Mouse (Mus musculus) left cerebral cortex, adult 2 months (tissue): ENCODE data around the gene Ccdc183. TPM values are rescaled to one million over a fixed set of nuclear protein-coding genes. Genes with fewer than 3 reads are reported as not detected.

Experiments used
- DNase-seq, 2 experiments: peaks; one replicate each; pipeline ENCODE4 v3.0.0; 2021 to 2022; ENCODE audit warnings: low spot score in 2 of 2, mixed read lengths in 1 of 2; ENCODE audit errors: extremely low spot score in 1 of 2
- H3K27ac ChIP-seq: fragments of 200-600 bp; 2 replicates; pipeline ENCODE4 v1.8.1; 2022
- H3K4me3 ChIP-seq: fragments of 200-600 bp; 2 replicates; pipeline ENCODE4 v1.8.1; 2022
- CTCF ChIP-seq: fragments of 200-600 bp; IDR thresholded peaks from 2 replicates; pipeline ENCODE4 v1.8.1; 2022; ENCODE audit warnings: antibody characterized with exemption, mild to moderate bottlenecking, moderate library complexity
- intact Hi-C: fragments of 180-260 bp; cut with DNase I; formaldehyde crosslinking; loops from one replicate; pipeline ENCODE4 v1.15.1; 2025
- total RNA-seq, 2 experiments: library from RNA; stranded (reverse); gene quantifications; 2 replicates each; pipeline ENCODE4 v1.2.3; 2021

The Ccdc183 gene
- total RNA-seq, 2 experiments from 2014 or later: not detected

- intact Hi-C loops: no loop called here
- no peak for TF ChIP-seq CTCF
- peak; percentile 33 to 57 for DNase-seq
- peak overlapping the region; percentile 55 for H3K4me3 ChIP-seq
- peak overlapping the region; percentile 97 for H3K27ac ChIP-seq
These were observed 41.9 kb downstream of the Ccdc183 start for GRCm38 (mm10) chr2:25575432-25576027.

GRCm38 (mm10) chr2:25574579-25575431, 42.7 kb downstream of the Ccdc183 start, which contains the start of the genes Mamdc4 and Phpt1:
Gene Mamdc4, minus strand, starts transcription at chr2:25574845.
Gene Phpt1, minus strand, starts transcription at chr2:25575224.
- peak within 1 kb of the TSS; percentile 97 for H3K27ac ChIP-seq
- H3K4me3 ChIP-seq: peak within 1 kb of the TSS; percentile 55
- intact Hi-C loops: no loop called here
- TF ChIP-seq CTCF: no peak
- DNase-seq: peak; percentile 92 to 94

- peak overlapping the region; percentile 97 for H3K27ac ChIP-seq
- TF ChIP-seq CTCF: no peak
- peak in 1 of 2 experiments; percentile 19 for DNase-seq
- intact Hi-C loops: no loop called here
- peak overlapping the region; percentile 55 for H3K4me3 ChIP-seq
These were observed 43.3 kb downstream of the Ccdc183 start for GRCm38 (mm10) chr2:25574136-25574535.

GRCm38 (mm10) chr2:25573068-25573467, 44.4 kb downstream of the Ccdc183 start:
- no peak overlapping the region for H3K27ac ChIP-seq
- intact Hi-C loops: no loop called here
- no peak overlapping the region for H3K4me3 ChIP-seq
- peak in 1 of 2 experiments; percentile 9 for DNase-seq
- TF ChIP-seq CTCF: no peak

GRCm38 (mm10) chr2:25571221-25571620, 46.3 kb downstream of the Ccdc183 start:
- no peak for DNase-seq
- Histone ChIP-seq H3K4me3 (no peak overlapping the region), H3K27ac (no peak overlapping the region)
- no peak for TF ChIP-seq CTCF
- intact Hi-C loops: no loop called here

GRCm38 (mm10) chr2:25569323-25569722, 48.2 kb downstream of the Ccdc183 start:
- TF ChIP-seq CTCF: no peak
- Histone ChIP-seq H3K4me3 (no peak overlapping the region), H3K27ac (no peak overlapping the region)
- intact Hi-C loops: no loop called here
- no peak for DNase-seq

- DNase-seq: no peak
- no peak overlapping the region for H3K27ac ChIP-seq
- intact Hi-C loops: no loop called here
- no peak for TF ChIP-seq CTCF
- no peak overlapping the region for H3K4me3 ChIP-seq
These were observed 48.9 kb downstream of the Ccdc183 start for GRCm38 (mm10) chr2:25568473-25569019.

GRCm38 (mm10) chr2:25566558-25566957, 50.9 kb downstream of the Ccdc183 start:
- Histone ChIP-seq H3K27ac (no peak overlapping the region), H3K4me3 (no peak overlapping the region)
- peak; percentile 5 for TF ChIP-seq CTCF
- DNase-seq: peak in 1 of 2 experiments; percentile 14
- intact Hi-C loops: no loop called here

- no peak for TF ChIP-seq CTCF
- H3K27ac ChIP-seq: no peak overlapping the region
- intact Hi-C loops: no loop called here
- no peak for DNase-seq
- no peak overlapping the region for H3K4me3 ChIP-seq
These were observed 51.7 kb downstream of the Ccdc183 start for GRCm38 (mm10) chr2:25565741-25566140.

GRCm38 (mm10) chr2:25561946-25562345, 55.5 kb downstream of the Ccdc183 start:
- intact Hi-C loops: no loop called here
- Histone ChIP-seq H3K27ac (no peak overlapping the region), H3K4me3 (no peak overlapping the region)
- no peak for TF ChIP-seq CTCF
- no peak for DNase-seq

- DNase-seq: peak in 1 of 2 experiments; percentile 9
- TF ChIP-seq CTCF: no peak
- Histone ChIP-seq H3K4me3 (no peak overlapping the region), H3K27ac (no peak overlapping the region)
- intact Hi-C loops: no loop called here
These were observed 56.9 kb downstream of the Ccdc183 start for GRCm38 (mm10) chr2:25560551-25560950.

- no peak for TF ChIP-seq CTCF
- H3K27ac ChIP-seq: peak overlapping the region; percentile 90; the same call in 1 of the 2 replicates
- H3K4me3 ChIP-seq: peak overlapping the region; percentile 72
- intact Hi-C loops: no loop called here
- DNase-seq: no peak
These were observed 58.7 kb downstream of the Ccdc183 start for GRCm38 (mm10) chr2:25558774-25559173.

Other genes with a start within 250 kb of the Ccdc183 start
- 1 to 10 TPM; 2.1 to 2.7 TPM for gene Sapcd2, start 245.4 kb downstream of the Ccdc183 start, total RNA-seq
- gene Entpd2, start 221.8 kb downstream of the Ccdc183 start, total RNA-seq: 10 to 100 TPM; 11.5 to 13.1 TPM
- 100 to 1,000 TPM; 337 to 366 TPM for gene Npdc1, start 218.3 kb downstream of the Ccdc183 start, total RNA-seq
- under 1 TPM in 1 of 2 experiments, not detected in 1; 0.43 TPM for gene Fut7, start 194.4 kb downstream of the Ccdc183 start, total RNA-seq
- gene Abca2, start 189.0 kb downstream of the Ccdc183 start, total RNA-seq: 100 to 1,000 TPM; 160 to 168 TPM
- not detected for gene Clic3, start 160.8 kb downstream of the Ccdc183 start, total RNA-seq
- gene Paxx, start 156.6 kb downstream of the Ccdc183 start, total RNA-seq: 10 to 100 TPM; 65.9 to 75.3 TPM
- gene Ptgds, start 147.6 kb downstream of the Ccdc183 start, total RNA-seq: 1,000 to 10,000 TPM; 1,632 to 2,529 TPM
- not detected for gene Lcn12, start 123.8 kb downstream of the Ccdc183 start, total RNA-seq
- gene Fbxw5, start 116.9 kb downstream of the Ccdc183 start, total RNA-seq: 100 to 1,000 TPM; 120 to 122 TPM
- gene C8g, start 116.0 kb downstream of the Ccdc183 start, total RNA-seq: 1 to 10 TPM; 1.4 to 1.5 TPM
- gene Traf2, start 70.7 kb downstream of the Ccdc183 start, total RNA-seq: 10 to 100 TPM; 10.4 to 11.0 TPM
- gene Edf1, start 59.8 kb downstream of the Ccdc183 start, total RNA-seq: 100 to 1,000 TPM; 190 to 202 TPM
- 1 to 10 TPM; 1.8 to 2.6 TPM for gene Mamdc4, start 42.8 kb downstream of the Ccdc183 start, total RNA-seq
- 10 to 100 TPM; 64.0 to 70.5 TPM for gene Phpt1, start 42.5 kb downstream of the Ccdc183 start, total RNA-seq
- gene Ajm1, start 35.9 kb downstream of the Ccdc183 start, total RNA-seq: 100 to 1,000 TPM; 102 to 104 TPM
- 100 to 1,000 TPM; 157 to 163 TPM for gene Rabl6, start 9.2 kb downstream of the Ccdc183 start, total RNA-seq
- gene Tmem141, start 4.3 kb upstream of the Ccdc183 start, total RNA-seq: 10 to 100 TPM; 21.6 to 22.3 TPM
- under 1 TPM; 0.25 to 0.70 TPM for gene Fcna, start 10.4 kb upstream of the Ccdc183 start, total RNA-seq
- not detected for gene Lcn8, start 35.4 kb upstream of the Ccdc183 start, total RNA-seq
- not detected for gene Lcn5, start 40.3 kb upstream of the Ccdc183 start, total RNA-seq
- not detected for gene Lcn6, start 59.1 kb upstream of the Ccdc183 start, total RNA-seq
- gene Lcn10, start 65.0 kb upstream of the Ccdc183 start, total RNA-seq: not detected
- not detected for gene Obp2a, start 82.4 kb upstream of the Ccdc183 start, total RNA-seq
- 10 to 100 TPM; 82.6 to 89.9 TPM for gene Bmyc, start 89.1 kb upstream of the Ccdc183 start, total RNA-seq
- under 1 TPM in 1 of 2 experiments, not detected in 1; 0.50 TPM for gene Obp2b, start 119.3 kb upstream of the Ccdc183 start, total RNA-seq
- not detected for gene Lcn3, start 147.9 kb upstream of the Ccdc183 start, total RNA-seq
- gene Lcn11, start 159.3 kb upstream of the Ccdc183 start, total RNA-seq: not detected
- not detected for gene Gm13539, start 164.6 kb upstream of the Ccdc183 start, total RNA-seq
- not detected for gene Glt6d1, start 198.2 kb upstream of the Ccdc183 start, total RNA-seq
- gene Lcn9, start 205.5 kb upstream of the Ccdc183 start, total RNA-seq: not detected
- not detected for gene Sohlh1, start 229.6 kb upstream of the Ccdc183 start, total RNA-seq
- 100 to 1,000 TPM; 127 to 142 TPM for gene Kcnt1, start 246.1 kb upstream of the Ccdc183 start, total RNA-seq